Mouse (Mus musculus) bone marrow macrophage, adult 2 months (primary cell): ENCODE data around the gene Olfr67.

Experiments
- CTCF ChIP-seq: IDR thresholded peaks from 2 replicates; pipeline ENCODE4 v1.5.1; 2012; ENCODE audit warnings: low read depth, mild to moderate bottlenecking, low read length, moderate library complexity
- POLR2A ChIP-seq: IDR thresholded peaks from 2 replicates; pipeline ENCODE4 v1.6.1; 2012; ENCODE audit warnings: mild to moderate bottlenecking, low read depth, low read length, borderline replicate concordance

DNA sequence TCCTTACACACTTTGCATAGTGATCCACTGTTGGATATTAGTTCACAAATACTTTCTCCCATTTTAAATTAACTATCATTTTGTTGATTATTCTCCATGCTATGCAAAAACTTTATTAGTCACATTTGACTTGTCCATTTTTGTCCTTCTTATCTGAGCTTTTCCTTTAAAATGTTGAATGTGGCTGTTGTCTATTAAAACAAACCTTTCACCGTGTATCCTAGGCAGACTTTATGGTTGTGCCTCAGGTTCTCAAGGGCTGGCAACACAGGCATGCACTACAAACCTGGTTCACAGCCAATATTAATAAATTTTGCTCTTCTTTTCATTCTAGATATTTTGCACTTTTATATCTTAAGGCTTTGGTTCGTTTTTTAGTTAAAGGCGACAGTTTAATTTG lies 19.1 kb upstream of the Olfr67 start:
- TF ChIP-seq CTCF: no peak
- TF ChIP-seq POLR2A: no peak
